Mouse (Mus musculus) MEL (cell line): ENCODE data around the gene Trim10. TPM values are rescaled to one million over a fixed set of nuclear protein-coding genes. Genes with fewer than 3 reads are reported as not detected.
A peak's percentile ranks its signal among the peaks of the same experiment; 100 is the strongest.

ENCODE experiments used
- DNase-seq: peaks from one replicate; pipeline ENCODE4 v3.0.0; 2011; ENCODE audit warnings: low read depth, low spot score
- H3K27ac ChIP-seq: 2 replicates; pipeline ENCODE4 v1.5.1; 2012; ENCODE audit warnings: low read depth, mild to moderate bottlenecking, control low read depth, low read length, moderate library complexity; ENCODE audit not compliant: control insufficient read depth
- H3K27me3 ChIP-seq, 2 experiments: fragments of 150-350 bp in 1 of 2; sonication (generic) in 1 of 2; 2 replicates each; pipeline ENCODE4 v1.6.1; 2012; ENCODE audit warnings: low read length in 2 of 2, mild to moderate bottlenecking in 2 of 2, improper control_type of control experiment in 1 of 2, moderate library complexity in 1 of 2; ENCODE audit not compliant: insufficient read depth in 2 of 2, control insufficient read depth in 1 of 2
- H3K36me3 ChIP-seq, 2 experiments: 2 replicates each; pipeline ENCODE4 v1.6.1; 2012 to 2014; ENCODE audit warnings: low read length in 2 of 2, improper control_type of control experiment in 1 of 2, inconsistent platforms in 1 of 2, mild to moderate bottlenecking in 1 of 2; ENCODE audit not compliant: insufficient read depth in 2 of 2, control insufficient read depth in 1 of 2
- H3K4me1 ChIP-seq, 2 experiments: fragments of 150-350 bp in 1 of 2; sonication (generic) in 1 of 2; 2 replicates each; pipeline ENCODE4 v1.6.1; 2012; ENCODE audit warnings: low read length in 2 of 2, improper control_type of control experiment in 1 of 2, mild to moderate bottlenecking in 1 of 2; ENCODE audit not compliant: insufficient read depth in 2 of 2, control insufficient read depth in 1 of 2
- H3K4me3 ChIP-seq, 2 experiments: fragments of 150-350 bp in 1 of 2; sonication (generic) in 1 of 2; 2 replicates each; pipeline ENCODE4 v1.5.1; 2012; ENCODE audit warnings: low read depth in 2 of 2, low read length in 2 of 2, mild to moderate bottlenecking in 2 of 2, moderate library complexity in 2 of 2, control low read depth in 1 of 2, improper control_type of control experiment in 1 of 2; ENCODE audit not compliant: control insufficient read depth in 1 of 2, insufficient read depth in 1 of 2
- H3K79me2 ChIP-seq: 2 replicates; pipeline ENCODE4 v1.6.1; 2012; ENCODE audit warnings: mild to moderate bottlenecking, low read length, moderate library complexity; ENCODE audit not compliant: control insufficient read depth, poor library complexity, insufficient read depth
- H3K9ac ChIP-seq: 2 replicates; pipeline ENCODE4 v1.6.1; 2012; ENCODE audit warnings: low read depth, mild to moderate bottlenecking, control low read depth, low read length, moderate library complexity; ENCODE audit not compliant: control insufficient read depth, poor library complexity, severe bottlenecking
- H3K9me3 ChIP-seq: fragments of 150-350 bp; sonication (generic); replicated peaks from 2 replicates; pipeline ENCODE4 v1.6.1; 2012; ENCODE audit warnings: mild to moderate bottlenecking, low read length, improper control_type of control experiment, moderate library complexity; ENCODE audit not compliant: insufficient read depth
- BHLHE40 ChIP-seq: IDR thresholded peaks from 2 replicates; pipeline ENCODE4 v1.6.1; 2012; ENCODE audit warnings: low read depth, mild to moderate bottlenecking, inconsistent platforms, low read length, improper control_type of control experiment, borderline replicate concordance
- CHD1 ChIP-seq: IDR thresholded peaks from 2 replicates; pipeline ENCODE4 v1.6.1; 2012; ENCODE audit warnings: low read depth, mild to moderate bottlenecking, inconsistent platforms, low read length, improper control_type of control experiment
- CHD2 ChIP-seq: IDR thresholded peaks from 2 replicates; pipeline ENCODE4 v1.6.1; 2011; ENCODE audit warnings: low read length, improper control_type of control experiment
- CTCF ChIP-seq, 3 experiments: IDR thresholded peaks in 2 of 3; conservative IDR thresholded peaks in 1 of 3; 2 replicates each; pipeline ENCODE4 v1.5.1; 2011 to 2012; ENCODE audit warnings: low read length in 3 of 3, low read depth in 2 of 3, mild to moderate bottlenecking in 2 of 3, improper control_type of control experiment in 1 of 3, inconsistent platforms in 1 of 3, mixed read lengths in 1 of 3, moderate library complexity in 1 of 3; ENCODE audit not compliant: control insufficient read depth in 1 of 3, insufficient read depth in 1 of 3, poor library complexity in 1 of 3, severe bottlenecking in 1 of 3
- ELF1 ChIP-seq: IDR thresholded peaks from 2 replicates; pipeline ENCODE4 v1.6.1; 2014; ENCODE audit warnings: low read depth, mild to moderate bottlenecking, inconsistent platforms, low read length, improper control_type of control experiment, moderate library complexity
- EP300 ChIP-seq, 2 experiments: IDR thresholded peaks; 2 replicates each; pipeline ENCODE4 v1.6.1; 2011; ENCODE audit warnings: improper control_type of control experiment in 2 of 2, low read length in 2 of 2, low read depth in 1 of 2, mild to moderate bottlenecking in 1 of 2
- ETS1 ChIP-seq: IDR thresholded peaks from 2 replicates; pipeline ENCODE4 v1.6.1; 2012; ENCODE audit warnings: low read depth, mild to moderate bottlenecking, inconsistent platforms, low read length, improper control_type of control experiment, moderate library complexity
- GABPA ChIP-seq: IDR thresholded peaks from 2 replicates; pipeline ENCODE4 v1.6.1; 2012; ENCODE audit warnings: low read depth, mild to moderate bottlenecking, inconsistent platforms, low read length, improper control_type of control experiment, moderate library complexity
- HCFC1 ChIP-seq: IDR thresholded peaks from 2 replicates; pipeline ENCODE4 v1.6.1; 2012; ENCODE audit warnings: low read depth, mild to moderate bottlenecking, inconsistent platforms, low read length, improper control_type of control experiment, moderate library complexity
- JUND ChIP-seq: IDR thresholded peaks from 2 replicates; pipeline ENCODE4 v1.6.1; 2011; ENCODE audit warnings: low read depth, mild to moderate bottlenecking, improper control_type of control experiment, low read length
- KAT2A ChIP-seq: conservative IDR thresholded peaks from 2 replicates; pipeline ENCODE4 v1.6.1; 2012; ENCODE audit warnings: low read depth, low read length, improper control_type of control experiment, inconsistent platforms
- MAFK ChIP-seq: IDR thresholded peaks from 2 replicates; pipeline ENCODE4 v1.6.1; 2011; ENCODE audit warnings: low read depth, mild to moderate bottlenecking, low read length, improper control_type of control experiment, borderline replicate concordance
- MAX ChIP-seq: IDR thresholded peaks from 2 replicates; pipeline ENCODE4 v1.6.1; 2011; ENCODE audit warnings: low read length, improper control_type of control experiment
- MAZ ChIP-seq: IDR thresholded peaks from 2 replicates; pipeline ENCODE4 v1.6.1; 2012; ENCODE audit warnings: low read depth, mild to moderate bottlenecking, inconsistent platforms, low read length, improper control_type of control experiment
- MEF2A ChIP-seq: IDR thresholded peaks from 2 replicates; pipeline ENCODE4 v1.6.1; 2014; ENCODE audit warnings: low read depth, mild to moderate bottlenecking, inconsistent platforms, low read length, improper control_type of control experiment; ENCODE audit not compliant: poor library complexity, insufficient replicate concordance, severe bottlenecking; ENCODE audit errors: extremely low read depth
- MYB ChIP-seq: IDR thresholded peaks from 2 replicates; pipeline ENCODE4 v1.6.1; 2011; ENCODE audit warnings: mild to moderate bottlenecking, low read depth, low read length, improper control_type of control experiment
- NRF1 ChIP-seq: IDR thresholded peaks from 2 replicates; pipeline ENCODE4 v1.6.1; 2014; ENCODE audit warnings: low read depth, mild to moderate bottlenecking, inconsistent platforms, low read length, improper control_type of control experiment, moderate library complexity; ENCODE audit not compliant: poor library complexity, insufficient read depth, severe bottlenecking
- POLR2AphosphoS2 ChIP-seq: IDR thresholded peaks from 2 replicates; pipeline ENCODE4 v1.6.1; 2011; ENCODE audit warnings: low read length, improper control_type of control experiment
- POLR2AphosphoS5 ChIP-seq: IDR thresholded peaks from 2 replicates; pipeline ENCODE4 v1.6.1; 2012; ENCODE audit warnings: low read depth, borderline replicate concordance, mild to moderate bottlenecking, inconsistent platforms, low read length, moderate library complexity, mixed read lengths
- RCOR1 ChIP-seq: IDR thresholded peaks from 2 replicates; pipeline ENCODE4 v1.6.1; 2012; ENCODE audit warnings: low read depth, mild to moderate bottlenecking, inconsistent platforms, low read length, improper control_type of control experiment
- SMC3 ChIP-seq: IDR thresholded peaks from 2 replicates; pipeline ENCODE4 v1.6.1; 2011; ENCODE audit warnings: low read depth, low read length, improper control_type of control experiment
- TAL1 ChIP-seq: IDR thresholded peaks from 2 replicates; pipeline ENCODE4 v1.6.1; 2012; ENCODE audit warnings: mild to moderate bottlenecking, inconsistent platforms, low read length, moderate library complexity, mixed read lengths
- TBP ChIP-seq: IDR thresholded peaks from 2 replicates; pipeline ENCODE4 v1.8.0; 2011; ENCODE audit warnings: low read depth, low read length, improper control_type of control experiment
- TCF12 ChIP-seq: IDR thresholded peaks from 2 replicates; pipeline ENCODE4 v1.6.1; 2014; ENCODE audit warnings: low read depth, mild to moderate bottlenecking, inconsistent platforms, low read length, improper control_type of control experiment, moderate library complexity
- UBTF ChIP-seq: IDR thresholded peaks from 2 replicates; pipeline ENCODE4 v1.6.1; 2012; ENCODE audit warnings: low read depth, mild to moderate bottlenecking, inconsistent platforms, low read length, improper control_type of control experiment, moderate library complexity, borderline replicate concordance; ENCODE audit not compliant: insufficient read depth
- USF1 ChIP-seq: IDR thresholded peaks from 2 replicates; pipeline ENCODE4 v1.6.1; 2014; ENCODE audit warnings: low read depth, mild to moderate bottlenecking, inconsistent platforms, low read length, improper control_type of control experiment, moderate library complexity
- USF2 ChIP-seq, 2 experiments: IDR thresholded peaks; 2 replicates each; pipeline ENCODE4 v1.6.1; 2011 to 2012; ENCODE audit warnings: improper control_type of control experiment in 2 of 2, low read length in 2 of 2, borderline replicate concordance in 1 of 2, inconsistent platforms in 1 of 2, low read depth in 1 of 2, mild to moderate bottlenecking in 1 of 2; ENCODE audit not compliant: insufficient read depth in 1 of 2
- ZC3H11A ChIP-seq: IDR thresholded peaks from 2 replicates; pipeline ENCODE4 v1.6.1; 2012; ENCODE audit warnings: low read depth, mild to moderate bottlenecking, inconsistent platforms, low read length, improper control_type of control experiment
- ZNF384 ChIP-seq: IDR thresholded peaks from 2 replicates; pipeline ENCODE4 v1.6.1; 2012; ENCODE audit warnings: low read depth, mild to moderate bottlenecking, inconsistent platforms, low read length, improper control_type of control experiment
- polyA plus RNA-seq, 2 experiments: library from polyadenylated mRNA; stranded (reverse) in 1 of 2; unstranded in 1 of 2; fragments of >175 nt in 1 of 2; fragments of >200 nt in 1 of 2; gene quantifications; 2 replicates each; pipeline versions ENCODE4 v1.2.1 to v1.2.4; 2012; ENCODE audit warnings: low replicate concordance in 2 of 2, low read depth in 1 of 2; ENCODE audit not compliant: insufficient read length in 2 of 2, insufficient read depth in 1 of 2, missing spikeins in 1 of 2
- total RNA-seq: library from RNA; depleted of rRNA; stranded (reverse); fragments of 300-350 nt; gene quantifications from 2 replicates; pipeline ENCODE4 v1.2.3, GENCODE M21; 2012

Gene Trim10
- total and polyA plus RNA-seq, 3 experiments = 30.2 to 30.4 TPM; not detected in 1

DNA sequence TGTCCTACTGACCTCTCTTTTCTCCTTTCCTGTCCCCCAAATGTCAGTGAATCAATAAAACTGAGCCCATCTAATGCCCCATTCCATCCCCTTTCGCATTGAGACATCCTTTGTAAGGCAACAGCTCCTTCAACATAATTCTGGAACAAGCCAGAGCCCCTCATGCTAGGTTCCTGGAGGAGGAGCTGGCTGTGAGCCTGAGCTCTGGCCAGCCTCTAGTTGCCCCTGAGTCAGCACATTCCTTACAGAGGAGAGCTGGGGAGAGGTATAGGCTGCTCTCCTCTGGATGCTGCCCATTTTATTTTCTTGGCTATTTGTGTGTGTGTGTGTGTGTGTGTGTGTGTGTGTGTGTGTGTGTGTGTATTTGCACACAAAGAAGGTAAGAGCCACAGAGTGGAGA, 38.9 kb downstream of the Trim10 start:
- Histone ChIP-seq H3K79me2 (no peaks in the 10 kb centered on the region), H3K4me1 (no peaks in the 10 kb centered on the region), H3K9me3 (no peaks in the 10 kb centered on the region), H3K4me3 (no peak overlapping the region), H3K27me3 (peaks cover 4% of the 10 kb centered on the region in 2 experiments), H3K9ac (no peak overlapping the region), H3K27ac (no peak overlapping the region), H3K36me3 (no peaks in the 10 kb centered on the region)
- no peak for DNase-seq
- TF ChIP-seq CTCF (IDR thresholded peaks at IDR 0.05 in 2 of 3, conservative IDR thresholded peaks at IDR 0.05 in 1 of 3; ENCODE audit: control insufficient read depth in 1 of 3, insufficient read depth in 1 of 3, low read depth in 2 of 3, low read length in 3 of 3, poor library complexity in 1 of 3, severe bottlenecking in 1 of 3) (no peak), TBP (no peak), ZC3H11A (no peak), POLR2AphosphoS2 (no peak), TCF12 (no peak), USF2 (IDR thresholded peaks at IDR 0.05; ENCODE audit: borderline replicate concordance in 1 of 2, insufficient read depth in 1 of 2, low read depth in 1 of 2, low read length in 2 of 2) (no peak), TAL1 (no peak), UBTF (no peak), ETS1 (no peak), MAX (no peak), JUND (no peak), USF1 (no peak), CHD1 (no peak), NRF1 (no peak), ELF1 (no peak), MYB (no peak), HCFC1 (no peak), MAFK (no peak)

DNA sequence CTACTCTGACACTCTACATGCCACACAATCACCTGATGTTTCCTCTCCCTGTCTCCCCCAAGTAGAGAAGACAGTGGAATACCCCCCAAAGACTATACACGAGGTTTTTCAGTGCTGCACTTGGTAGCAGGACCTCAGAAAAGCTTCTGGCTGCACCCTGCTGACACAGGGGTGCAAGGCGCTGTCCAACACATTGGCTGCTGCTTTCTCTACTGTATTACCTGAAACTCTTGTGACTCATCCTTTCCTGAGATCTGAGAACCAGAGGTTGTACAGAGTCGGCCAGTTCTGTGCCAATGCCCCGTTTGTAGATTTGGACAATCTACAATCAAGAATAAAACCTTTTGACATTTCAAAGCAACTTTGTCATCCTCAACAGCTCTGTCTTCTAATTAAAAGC, 40.4 kb downstream of the Trim10 start:
- DNase-seq = peak; percentile 27
- Histone ChIP-seq H3K4me1 (no peaks in the 10 kb centered on the region), H3K9me3 (no peaks in the 10 kb centered on the region), H3K4me3 (no peak overlapping the region), H3K9ac (no peak overlapping the region), H3K27ac (no peak overlapping the region), H3K27me3 (peaks cover 4% of the 10 kb centered on the region in 2 experiments), H3K79me2 (no peaks in the 10 kb centered on the region), H3K36me3 (no peaks in the 10 kb centered on the region)
- TF ChIP-seq POLR2AphosphoS2 = no peak
- TF ChIP-seq BHLHE40 = no peak
- TF ChIP-seq MEF2A = no peak
- TF ChIP-seq EP300 (IDR thresholded peaks at IDR 0.05; ENCODE audit: low read depth in 1 of 2, low read length in 2 of 2) = no peak
- TF ChIP-seq HCFC1 = no peak
- TF ChIP-seq GABPA = no peak
- TF ChIP-seq TBP = no peak
- TF ChIP-seq ELF1 = no peak
- no peak for TF ChIP-seq SMC3
- no peak for TF ChIP-seq TCF12
- no peak for TF ChIP-seq KAT2A
- no peak for TF ChIP-seq CHD2
- TF ChIP-seq CTCF (IDR thresholded peaks at IDR 0.05 in 2 of 3, conservative IDR thresholded peaks at IDR 0.05 in 1 of 3; ENCODE audit: control insufficient read depth in 1 of 3, insufficient read depth in 1 of 3, low read depth in 2 of 3, low read length in 3 of 3, poor library complexity in 1 of 3, severe bottlenecking in 1 of 3) = no peak
- no peak for TF ChIP-seq RCOR1
- TF ChIP-seq MAZ = no peak
- TF ChIP-seq ZNF384 = no peak
- no peak for TF ChIP-seq POLR2AphosphoS5
